Mouse (Mus musculus): ENCODE data around the gene Cacna1c.

DNA sequence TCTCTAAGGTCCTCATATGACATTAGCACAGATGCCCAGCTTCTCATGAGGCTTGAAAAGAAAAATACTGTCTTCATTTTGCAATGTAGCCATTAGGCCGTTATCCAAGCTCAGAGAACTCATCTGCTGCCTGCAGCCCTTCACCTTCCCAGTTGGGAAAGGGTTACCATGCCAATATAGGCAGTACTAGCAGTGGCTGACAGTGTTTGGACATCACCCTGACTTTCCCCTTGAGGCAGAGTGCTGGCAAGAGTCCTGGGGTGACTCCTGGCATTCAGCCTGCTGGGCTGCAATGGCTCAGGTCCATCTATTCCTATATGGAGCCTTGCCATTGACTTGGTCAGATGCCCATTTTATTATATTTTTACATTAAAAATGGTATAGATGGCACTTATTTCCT, 476.7 kb downstream of the Cacna1c start:
- no peak for TF ChIP-seq CTCF (IDR thresholded peaks at IDR 0.05; ENCODE audit: low read depth)
- TF ChIP-seq EP300 (optimal IDR thresholded peaks at IDR 0.05) = no peak
